Mouse (Mus musculus) hindbrain, embryonic 15.5 days (tissue): Measurements from ENCODE around the gene Liph. TPM values are rescaled to one million over a fixed set of nuclear protein-coding genes. Genes with fewer than 3 reads are reported as not detected.
A peak's percentile ranks its signal among the peaks of the same experiment; 100 is the strongest.

Source experiments
- ATAC-seq: fragments of 200-750 bp; cut with Nextera tagmentation; 2 replicates; pipeline ENCODE4 v1.8.0; 2017; ENCODE audit warnings: low read depth, moderate number of reproducible peaks, moderate TSS enrichment; ENCODE audit not compliant: low FRiP score
- H3K27ac ChIP-seq: fragments of 300-500 bp; sonication (generic); replicated peaks from 2 replicates; pipeline ENCODE4 v1.5.1; 2015; ENCODE audit warnings: mild to moderate bottlenecking, inconsistent platforms
- H3K27me3 ChIP-seq: fragments of 300-500 bp; sonication (generic); 2 replicates; pipeline ENCODE4 v1.6.1; 2015; ENCODE audit warnings: control low read depth, inconsistent platforms
- H3K36me3 ChIP-seq: fragments of 300-500 bp; sonication (generic); 2 replicates; pipeline ENCODE4 v1.6.1; 2015; ENCODE audit warnings: control low read depth, inconsistent platforms
- H3K4me1 ChIP-seq: fragments of 300-500 bp; sonication (generic); replicated peaks from 2 replicates; pipeline ENCODE4 v1.6.1; 2015; ENCODE audit warnings: control low read depth, inconsistent platforms
- H3K4me2 ChIP-seq: fragments of 300-500 bp; sonication (generic); 2 replicates; pipeline ENCODE4 v1.6.1; 2015; ENCODE audit warnings: moderate library complexity, mild to moderate bottlenecking, inconsistent platforms
- H3K4me3 ChIP-seq: fragments of 300-500 bp; sonication (generic); 2 replicates; pipeline ENCODE4 v1.5.1; 2015; ENCODE audit warnings: mild to moderate bottlenecking, inconsistent platforms
- H3K9ac ChIP-seq: fragments of 300-500 bp; sonication (generic); 2 replicates; pipeline ENCODE4 v1.6.1; 2015; ENCODE audit warnings: inconsistent platforms
- H3K9me3 ChIP-seq: fragments of 300-500 bp; sonication (generic); 2 replicates; pipeline ENCODE4 v1.6.1; 2016; ENCODE audit warnings: control low read depth, inconsistent platforms
- WGBS: fragments of 180-500 bp; shearing (Covaris S2); methylation state at CpG from one replicate; pipeline ENCODE4 v1.1.7; 2015; 5-methylcytosine and 5-hydroxymethylcytosine counted together
- polyA plus RNA-seq: library from polyadenylated mRNA; unstranded; fragments of >200 nt; fragmentation: Nextera tagmentation; extraction: Ambion mirVana; gene quantifications from 2 replicates; pipeline ENCODE4 v1.2.1, GENCODE M21; 2015

Gene Liph
- polyA plus RNA-seq = 0.24 and 0.40 TPM in 2 replicates

GRCm38 (mm10) chr16:21995304-21995703 lies at the start of gene Liph:
Gene Liph (minus strand): TSS chr16:21995663.
- Histone ChIP-seq H3K4me2 (peak within 1 kb of the TSS; percentile 56), H3K4me3 (peak within 1 kb of the TSS; percentile 19; the same call in 1 of the 2 replicates), H3K36me3 (no peaks in the 10 kb centered on the region), H3K4me1 (peaks cover 6% of the 10 kb centered on the region; the same call in 1 of the 2 replicates), H3K27me3 (no peaks in the 10 kb centered on the region), H3K27ac (no peak within 1 kb of the TSS), H3K9me3 (no peaks in the 10 kb centered on the region), H3K9ac (no peak within 1 kb of the TSS)
- no peak for ATAC-seq
- WGBS = 4% methylated on average over 16 of the region's 16 CpGs

- WGBS = 94% methylated on average over 4 of the region's 4 CpGs
- Histone ChIP-seq H3K27ac (no peak overlapping the region), H3K36me3 (peaks cover 65% of the 10 kb centered on the region), H3K4me1 (no peaks in the 10 kb centered on the region), H3K4me3 (no peak overlapping the region), H3K4me2 (no peak overlapping the region), H3K9me3 (no peaks in the 10 kb centered on the region), H3K27me3 (no peaks in the 10 kb centered on the region), H3K9ac (no peak overlapping the region)
- no peak for ATAC-seq
Measured at GRCm38 (mm10) chr16:22043830-22044229, 48.4 kb upstream of the Liph start.

GRCm38 (mm10) chr16:22039978-22040377 lies 44.5 kb upstream of the Liph start:
- 100% methylated on average over 1 of the region's 1 CpGs for WGBS
- no peak overlapping the region for H3K4me3 ChIP-seq
- no peaks in the 10 kb centered on the region for H3K4me1 ChIP-seq
- H3K27me3 ChIP-seq = no peaks in the 10 kb centered on the region
- H3K4me2 ChIP-seq = no peak overlapping the region
- H3K36me3 ChIP-seq = peaks cover 60% of the 10 kb centered on the region
- no peak overlapping the region for H3K27ac ChIP-seq
- no peak overlapping the region for H3K9ac ChIP-seq
- no peaks in the 10 kb centered on the region for H3K9me3 ChIP-seq
- no peak for ATAC-seq

GRCm38 (mm10) chr16:22038554-22038953 lies 43.1 kb upstream of the Liph start:
- no peak for ATAC-seq
- Histone ChIP-seq H3K36me3 (peaks cover 46% of the 10 kb centered on the region), H3K9me3 (no peaks in the 10 kb centered on the region), H3K4me2 (no peak overlapping the region), H3K4me3 (no peak overlapping the region), H3K27me3 (no peaks in the 10 kb centered on the region), H3K27ac (no peak overlapping the region), H3K4me1 (no peaks in the 10 kb centered on the region), H3K9ac (no peak overlapping the region)
- WGBS = 90% methylated on average over 10 of the region's 10 CpGs

GRCm38 (mm10) chr16:22027474-22027873 lies 32.0 kb upstream of the Liph start:
- Histone ChIP-seq H3K9ac (no peak overlapping the region), H3K9me3 (no peaks in the 10 kb centered on the region), H3K36me3 (peaks cover 64% of the 10 kb centered on the region), H3K4me2 (no peak overlapping the region), H3K4me3 (no peak overlapping the region), H3K27me3 (no peaks in the 10 kb centered on the region), H3K4me1 (no peaks in the 10 kb centered on the region), H3K27ac (no peak overlapping the region)
- WGBS = 95% methylated on average over 5 of the region's 5 CpGs
- no peak for ATAC-seq

GRCm38 (mm10) chr16:22022122-22022521 lies 26.7 kb upstream of the Liph start:
- Histone ChIP-seq H3K4me3 (no peak overlapping the region), H3K4me1 (no peaks in the 10 kb centered on the region), H3K4me2 (no peak overlapping the region), H3K9me3 (no peaks in the 10 kb centered on the region), H3K27me3 (no peaks in the 10 kb centered on the region), H3K36me3 (peaks cover 67% of the 10 kb centered on the region), H3K9ac (no peak overlapping the region), H3K27ac (no peak overlapping the region)
- 97% methylated on average over 2 of the region's 2 CpGs for WGBS
- no peak for ATAC-seq

GRCm38 (mm10) chr16:22015569-22015968 lies 20.1 kb upstream of the Liph start:
- 93% methylated on average over 1 of the region's 1 CpGs for WGBS
- peaks cover 42% of the 10 kb centered on the region for H3K36me3 ChIP-seq

GRCm38 (mm10) chr16:22009596-22009995 lies 14.1 kb upstream of the Liph start:
- no peaks in the 10 kb centered on the region for H3K27me3 ChIP-seq
- peak overlapping the region; percentile 96 for H3K9ac ChIP-seq
- H3K4me1 ChIP-seq = peaks cover 18% of the 10 kb centered on the region
- peak; percentile 75 for ATAC-seq
- no peaks in the 10 kb centered on the region for H3K36me3 ChIP-seq
- peak overlapping the region; percentile 100 for H3K4me3 ChIP-seq
- H3K9me3 ChIP-seq = no peaks in the 10 kb centered on the region
- peak overlapping the region; percentile 69 for H3K4me2 ChIP-seq
- WGBS = 0% methylated on average over 51 of the region's 51 CpGs
- peak overlapping the region; percentile 88 for H3K27ac ChIP-seq

More at GRCm38 (mm10) chr16:22015569-22015968, 20.1 kb upstream of the Liph start:
- no peaks in the 10 kb centered on the region for H3K9me3 ChIP-seq
- no peak overlapping the region for H3K9ac ChIP-seq
- H3K27me3 ChIP-seq = no peaks in the 10 kb centered on the region
- peaks cover 8% of the 10 kb centered on the region for H3K4me1 ChIP-seq
- no peak overlapping the region for H3K27ac ChIP-seq
- H3K4me2 ChIP-seq = no peak overlapping the region
- no peak overlapping the region for H3K4me3 ChIP-seq
- ATAC-seq = no peak

- Histone ChIP-seq H3K9ac (peak within 1 kb of the TSS; percentile 96), H3K9me3 (no peaks in the 10 kb centered on the region), H3K4me3 (peak within 1 kb of the TSS; percentile 100), H3K4me1 (peaks cover 18% of the 10 kb centered on the region), H3K36me3 (no peaks in the 10 kb centered on the region), H3K27me3 (no peaks in the 10 kb centered on the region), H3K4me2 (peak within 1 kb of the TSS; percentile 69), H3K27ac (peak within 1 kb of the TSS; percentile 88)
- peak; percentile 99 for ATAC-seq
- under 1% methylated on average over 45 of the region's 45 CpGs for WGBS
Measured at GRCm38 (mm10) chr16:22009099-22009584, 13.7 kb upstream of the Liph start, which contains the start of gene Senp2. Gene Senp2 (plus strand): TSS chr16:22009484.

- Histone ChIP-seq H3K4me3 (no peak overlapping the region), H3K36me3 (no peaks in the 10 kb centered on the region), H3K4me1 (no peaks in the 10 kb centered on the region), H3K27me3 (no peaks in the 10 kb centered on the region), H3K9ac (no peak overlapping the region), H3K9me3 (no peaks in the 10 kb centered on the region), H3K27ac (no peak overlapping the region), H3K4me2 (no peak overlapping the region)
- ATAC-seq = no peak
- WGBS = 72% methylated on average over 3 of the region's 3 CpGs
Measured at GRCm38 (mm10) chr16:22001606-22002005, 6.1 kb upstream of the Liph start.

- H3K9ac ChIP-seq = no peak overlapping the region
- no peaks in the 10 kb centered on the region for H3K36me3 ChIP-seq
- no peak for ATAC-seq
- no peaks in the 10 kb centered on the region for H3K27me3 ChIP-seq
- no peaks in the 10 kb centered on the region for H3K4me1 ChIP-seq
- H3K9me3 ChIP-seq = no peaks in the 10 kb centered on the region
- no peak overlapping the region for H3K27ac ChIP-seq
- no peak overlapping the region for H3K4me2 ChIP-seq
- H3K4me3 ChIP-seq = no peak overlapping the region
- 62% methylated on average over 4 of the region's 4 CpGs for WGBS
Measured at GRCm38 (mm10) chr16:22001172-22001571, 5.7 kb upstream of the Liph start.

GRCm38 (mm10) chr16:21999941-22000690 lies 4.7 kb upstream of the Liph start:
- Histone ChIP-seq H3K27me3 (no peaks in the 10 kb centered on the region), H3K27ac (no peak overlapping the region), H3K9me3 (no peaks in the 10 kb centered on the region), H3K9ac (no peak overlapping the region), H3K4me1 (peaks cover 5% of the 10 kb centered on the region; the same call in 1 of the 2 replicates), H3K4me2 (no peak overlapping the region), H3K4me3 (no peak overlapping the region), H3K36me3 (no peaks in the 10 kb centered on the region)
- no peak for ATAC-seq
- 86% methylated on average over 4 of the region's 4 CpGs for WGBS
